Mouse (Mus musculus) E14TG2a.4 (cell line): ENCODE results near the gene Ndufb7.

ENCODE experiments used
- CTCF ChIP-seq: conservative IDR thresholded peaks from 2 replicates; pipeline ENCODE4 v1.5.1; 2014; ENCODE audit warnings: low read length
- NANOG ChIP-seq: IDR thresholded peaks from 2 replicates; pipeline ENCODE4 v1.6.1; 2014; ENCODE audit warnings: borderline replicate concordance, low read length, mixed read lengths

DNA sequence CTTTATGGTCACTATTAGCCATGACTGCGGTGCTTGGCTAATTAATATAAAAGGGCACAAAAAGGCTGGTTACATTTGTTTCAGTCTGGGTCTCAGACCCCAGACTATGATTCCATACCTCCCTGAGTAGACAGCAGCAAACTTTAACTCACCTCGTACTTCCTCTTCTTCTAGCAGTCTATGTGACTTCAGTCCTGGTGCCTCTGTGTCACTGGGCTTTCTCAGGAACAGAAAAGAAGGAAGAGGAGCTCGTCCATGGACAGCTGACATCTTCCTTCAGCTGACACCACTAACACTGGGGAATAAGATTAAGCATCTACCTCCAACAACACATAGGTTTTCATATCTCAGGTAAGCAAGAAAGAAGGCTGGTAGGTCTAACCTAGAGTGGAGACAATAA, 30.7 kb upstream of the Ndufb7 start, which contains the start of gene Olfr370:
- TF ChIP-seq CTCF = no peak
- TF ChIP-seq NANOG = no peak
